Mouse (Mus musculus): ENCODE measurements around the gene Cep55. TPM values are rescaled to one million over a fixed set of nuclear protein-coding genes. Genes with fewer than 3 reads are reported as not detected.

The Cep55 gene
- polyA plus RNA-seq, 1 experiment from 2014 or later: 31.3 TPM

GRCm38 (mm10) chr19:38053227-38054041, 1.4 kb upstream of the Cep55 start:
- WGBS: 21% methylated on average over 8 of the region's 8 CpGs
- H3K4me2 ChIP-seq (ENCODE audit: low read length): peak overlapping the region; percentile 73

GRCm38 (mm10) chr19:38054149-38054719, 577 bp upstream of the Cep55 start:
- peak overlapping the region; percentile 81 for H3K4me3 ChIP-seq (ENCODE audit: low read depth, low read length)
- peak overlapping the region; percentile 44 for H3K9ac ChIP-seq (ENCODE audit: low read length)
- 1% methylated on average over 23 of the region's 23 CpGs for WGBS
- ATAC-seq (replicated peaks; ENCODE audit: low FRiP score, low TSS enrichment, low read depth) (peak; percentile 92), DNase-seq (ENCODE audit: low spot score) (no peak)
- peaks cover 11% of the 10 kb centered on the region for H3K4me1 ChIP-seq (replicated peaks; ENCODE audit: control insufficient read depth, insufficient read depth, low read length)
- H3K27me3 ChIP-seq (replicated peaks; ENCODE audit: control insufficient read depth, insufficient read depth, low read length): no peaks in the 10 kb centered on the region
- H3K4me2 ChIP-seq (ENCODE audit: low read length): peak overlapping the region; percentile 73
- peak overlapping the region; percentile 59; the same call in 1 of the 2 replicates for H3K27ac ChIP-seq (ENCODE audit: low read depth)
- no peaks in the 10 kb centered on the region for H3K9me3 ChIP-seq (ENCODE audit: control insufficient read depth, low read length)
- H3K36me3 ChIP-seq (ENCODE audit: control insufficient read depth, insufficient read depth, low read length): peaks cover 20% of the 10 kb centered on the region

More at GRCm38 (mm10) chr19:38053227-38054041, 1.4 kb upstream of the Cep55 start:
- peak overlapping the region; percentile 81 for H3K4me3 ChIP-seq (ENCODE audit: low read depth, low read length)
- H3K36me3 ChIP-seq (ENCODE audit: control insufficient read depth, insufficient read depth, low read length): peaks cover 13% of the 10 kb centered on the region
- H3K9ac ChIP-seq (ENCODE audit: low read length): peak overlapping the region; percentile 44
- H3K4me1 ChIP-seq (replicated peaks; ENCODE audit: control insufficient read depth, insufficient read depth, low read length): peaks cover 11% of the 10 kb centered on the region
- no peaks in the 10 kb centered on the region for H3K27me3 ChIP-seq (replicated peaks; ENCODE audit: control insufficient read depth, insufficient read depth, low read length)
- H3K27ac ChIP-seq (ENCODE audit: low read depth): peak overlapping the region; percentile 59; the same call in 1 of the 2 replicates
- ATAC-seq (replicated peaks; ENCODE audit: low FRiP score, low TSS enrichment, low read depth): no peak
- no peak for DNase-seq (ENCODE audit: low spot score)
- H3K9me3 ChIP-seq (ENCODE audit: control insufficient read depth, low read length): no peaks in the 10 kb centered on the region

- peak overlapping the region; percentile 73 for H3K4me2 ChIP-seq (ENCODE audit: low read length)
- ATAC-seq (replicated peaks; ENCODE audit: low FRiP score, low TSS enrichment, low read depth): no peak
- no peak overlapping the region for H3K27ac ChIP-seq (ENCODE audit: low read depth)
- no peaks in the 10 kb centered on the region for H3K27me3 ChIP-seq (replicated peaks; ENCODE audit: control insufficient read depth, insufficient read depth, low read length)
- H3K4me1 ChIP-seq (replicated peaks; ENCODE audit: control insufficient read depth, insufficient read depth, low read length): peaks cover 11% of the 10 kb centered on the region
- 13% methylated on average over 6 of the region's 6 CpGs for WGBS
- no peak for DNase-seq (ENCODE audit: low spot score)
- H3K36me3 ChIP-seq (ENCODE audit: control insufficient read depth, insufficient read depth, low read length): peaks cover 36% of the 10 kb centered on the region
- no peaks in the 10 kb centered on the region for H3K9me3 ChIP-seq (ENCODE audit: control insufficient read depth, low read length)
- peak overlapping the region; percentile 74 for H3K9ac ChIP-seq (ENCODE audit: low read length)
- peak overlapping the region; percentile 81 for H3K4me3 ChIP-seq (ENCODE audit: low read depth, low read length)
Measured at GRCm38 (mm10) chr19:38055798-38056197, 987 bp downstream of the Cep55 start.

- peaks cover 11% of the 10 kb centered on the region for H3K4me1 ChIP-seq (replicated peaks; ENCODE audit: control insufficient read depth, insufficient read depth, low read length)
- H3K9ac ChIP-seq (ENCODE audit: low read length): 0 out of 2 replicates have a peak overlapping the region, but pooled peaks have one; percentile 22
- ATAC-seq (replicated peaks; ENCODE audit: low FRiP score, low TSS enrichment, low read depth): no peak
- no peak for DNase-seq (ENCODE audit: low spot score)
- no peaks in the 10 kb centered on the region for H3K9me3 ChIP-seq (ENCODE audit: control insufficient read depth, low read length)
- peak overlapping the region; percentile 81 for H3K4me3 ChIP-seq (ENCODE audit: low read depth, low read length)
- no peak overlapping the region for H3K27ac ChIP-seq (ENCODE audit: low read depth)
- WGBS: 46% methylated on average over 3 of the region's 3 CpGs
- peak overlapping the region; percentile 73 for H3K4me2 ChIP-seq (ENCODE audit: low read length)
- H3K36me3 ChIP-seq (ENCODE audit: control insufficient read depth, insufficient read depth, low read length): peaks cover 41% of the 10 kb centered on the region
- no peaks in the 10 kb centered on the region for H3K27me3 ChIP-seq (replicated peaks; ENCODE audit: control insufficient read depth, insufficient read depth, low read length)
Measured at GRCm38 (mm10) chr19:38056276-38056675, 1.5 kb downstream of the Cep55 start.

- ATAC-seq (replicated peaks; ENCODE audit: low FRiP score, low TSS enrichment, low read depth): no peak
- H3K9ac ChIP-seq (ENCODE audit: low read length): no peak overlapping the region
- no peaks in the 10 kb centered on the region for H3K27me3 ChIP-seq (replicated peaks; ENCODE audit: control insufficient read depth, insufficient read depth, low read length)
- no peak overlapping the region for H3K4me2 ChIP-seq (ENCODE audit: low read length)
- H3K9me3 ChIP-seq (ENCODE audit: control insufficient read depth, low read length): no peaks in the 10 kb centered on the region
- peaks cover 11% of the 10 kb centered on the region for H3K4me1 ChIP-seq (replicated peaks; ENCODE audit: control insufficient read depth, insufficient read depth, low read length)
- no peak overlapping the region for H3K27ac ChIP-seq (ENCODE audit: low read depth)
- WGBS: 90% methylated on average over 8 of the region's 8 CpGs
- no peak overlapping the region for H3K4me3 ChIP-seq (ENCODE audit: low read depth, low read length)
- DNase-seq (ENCODE audit: low spot score): no peak
- H3K36me3 ChIP-seq (ENCODE audit: control insufficient read depth, insufficient read depth, low read length): peaks cover 47% of the 10 kb centered on the region
Measured at GRCm38 (mm10) chr19:38056931-38057330, 2.1 kb downstream of the Cep55 start.

- no peak for ATAC-seq (replicated peaks; ENCODE audit: low FRiP score, low TSS enrichment, low read depth)
- H3K9me3 ChIP-seq (ENCODE audit: control insufficient read depth, low read length): no peaks in the 10 kb centered on the region
- H3K4me2 ChIP-seq (ENCODE audit: low read length): no peak overlapping the region
- no peak overlapping the region for H3K27ac ChIP-seq (ENCODE audit: low read depth)
- peaks cover 67% of the 10 kb centered on the region for H3K36me3 ChIP-seq (ENCODE audit: control insufficient read depth, insufficient read depth, low read length)
- no peaks in the 10 kb centered on the region for H3K27me3 ChIP-seq (replicated peaks; ENCODE audit: control insufficient read depth, insufficient read depth, low read length)
- no peaks in the 10 kb centered on the region for H3K4me1 ChIP-seq (replicated peaks; ENCODE audit: control insufficient read depth, insufficient read depth, low read length)
- 95% methylated on average over 3 of the region's 3 CpGs for WGBS
- H3K9ac ChIP-seq (ENCODE audit: low read length): no peak overlapping the region
- no peak overlapping the region for H3K4me3 ChIP-seq (ENCODE audit: low read depth, low read length)
- no peak for DNase-seq (ENCODE audit: low spot score)
Measured at GRCm38 (mm10) chr19:38063201-38063600, 8.4 kb downstream of the Cep55 start.

GRCm38 (mm10) chr19:38064051-38064450, 9.2 kb downstream of the Cep55 start:
- 93% methylated on average over 1 of the region's 1 CpGs for WGBS

GRCm38 (mm10) chr19:38073226-38073625, 18.4 kb downstream of the Cep55 start:
- Histone ChIP-seq H3K27me3 (replicated peaks; ENCODE audit: control insufficient read depth, insufficient read depth, low read length) (no peaks in the 10 kb centered on the region), H3K36me3 (ENCODE audit: control insufficient read depth, insufficient read depth, low read length) (peaks cover 57% of the 10 kb centered on the region), H3K9ac (ENCODE audit: low read length) (no peak overlapping the region), H3K4me3 (ENCODE audit: low read depth, low read length) (no peak overlapping the region), H3K27ac (ENCODE audit: low read depth) (no peak overlapping the region), H3K4me1 (replicated peaks; ENCODE audit: control insufficient read depth, insufficient read depth, low read length) (no peaks in the 10 kb centered on the region), H3K4me2 (ENCODE audit: low read length) (no peak overlapping the region), H3K9me3 (ENCODE audit: control insufficient read depth, low read length) (no peaks in the 10 kb centered on the region)
- DNase-seq (ENCODE audit: low spot score) (no peak), ATAC-seq (replicated peaks; ENCODE audit: low FRiP score, low TSS enrichment, low read depth) (no peak)
- 94% methylated on average over 5 of the region's 5 CpGs for WGBS

More at GRCm38 (mm10) chr19:38064051-38064450, 9.2 kb downstream of the Cep55 start:
- H3K4me1 ChIP-seq (replicated peaks; ENCODE audit: control insufficient read depth, insufficient read depth, low read length): no peaks in the 10 kb centered on the region
- no peak for DNase-seq (ENCODE audit: low spot score)
- H3K27me3 ChIP-seq (replicated peaks; ENCODE audit: control insufficient read depth, insufficient read depth, low read length): no peaks in the 10 kb centered on the region
- H3K4me2 ChIP-seq (ENCODE audit: low read length): no peak overlapping the region
- no peak for ATAC-seq (replicated peaks; ENCODE audit: low FRiP score, low TSS enrichment, low read depth)
- H3K9me3 ChIP-seq (ENCODE audit: control insufficient read depth, low read length): no peaks in the 10 kb centered on the region
- peaks cover 66% of the 10 kb centered on the region for H3K36me3 ChIP-seq (ENCODE audit: control insufficient read depth, insufficient read depth, low read length)
- H3K27ac ChIP-seq (ENCODE audit: low read depth): no peak overlapping the region
- H3K9ac ChIP-seq (ENCODE audit: low read length): no peak overlapping the region
- H3K4me3 ChIP-seq (ENCODE audit: low read depth, low read length): no peak overlapping the region
